Mouse (Mus musculus) forebrain, embryonic 12.5 days (tissue): ENCODE data around the gene Ptprq. TPM values are rescaled to one million over a fixed set of nuclear protein-coding genes. Genes with fewer than 3 reads are reported as not detected.
A peak's percentile ranks its signal among the peaks of the same experiment; 100 is the strongest.

Experiments
- ATAC-seq: fragments of 200-750 bp; cut with Nextera tagmentation; 2 replicates; pipeline ENCODE4 v1.8.0; 2017; ENCODE audit warnings: moderate TSS enrichment; ENCODE audit not compliant: low FRiP score
- H3K27ac ChIP-seq: fragments of 300-500 bp; sonication (generic); 2 replicates; pipeline ENCODE4 v1.5.1; 2016; ENCODE audit warnings: mild to moderate bottlenecking
- H3K27me3 ChIP-seq: fragments of 300-500 bp; sonication (generic); 2 replicates; pipeline ENCODE4 v1.6.1; 2016; ENCODE audit warnings: mild to moderate bottlenecking
- H3K36me3 ChIP-seq: fragments of 300-500 bp; sonication (generic); replicated peaks from 2 replicates; pipeline ENCODE4 v1.6.1; 2016; ENCODE audit warnings: mild to moderate bottlenecking
- H3K4me1 ChIP-seq: fragments of 300-500 bp; sonication (generic); 2 replicates; pipeline ENCODE4 v1.6.1; 2016
- H3K4me2 ChIP-seq: fragments of 300-500 bp; sonication (generic); 2 replicates; pipeline ENCODE4 v1.6.1; 2016; ENCODE audit warnings: mild to moderate bottlenecking, moderate library complexity
- H3K4me3 ChIP-seq: fragments of 300-500 bp; sonication (generic); replicated peaks from 2 replicates; pipeline ENCODE4 v1.5.1; 2016; ENCODE audit warnings: mild to moderate bottlenecking
- H3K9ac ChIP-seq: fragments of 300-500 bp; sonication (generic); 2 replicates; pipeline ENCODE4 v1.6.1; 2016; ENCODE audit warnings: mild to moderate bottlenecking
- H3K9me3 ChIP-seq: fragments of 300-500 bp; sonication (generic); 2 replicates; pipeline ENCODE4 v1.6.1; 2016
- WGBS: fragments of 180-500 bp; shearing (Covaris S2); methylation state at CpG from one replicate; pipeline ENCODE4 v1.1.7; 2016; 5-methylcytosine and 5-hydroxymethylcytosine counted together
- polyA plus RNA-seq: library from polyadenylated mRNA; unstranded; fragments of >200 nt; fragmentation: Nextera tagmentation; extraction: Ambion mirVana; gene quantifications from 2 replicates; pipeline ENCODE4 v1.2.1, GENCODE M21; 2016

Gene Ptprq
- polyA plus RNA-seq, 1 experiment from 2014 or later = not detected

GRCm38 (mm10) chr10:107700944-107701343 lies 18.9 kb downstream of the Ptprq start:
- no peak overlapping the region for H3K27ac ChIP-seq
- no peak overlapping the region for H3K4me3 ChIP-seq
- no peaks in the 10 kb centered on the region for H3K4me1 ChIP-seq
- 86% methylated on average over 3 of the region's 3 CpGs for WGBS
- H3K27me3 ChIP-seq = no peaks in the 10 kb centered on the region
- H3K9ac ChIP-seq = no peak overlapping the region
- H3K36me3 ChIP-seq = no peaks in the 10 kb centered on the region
- ATAC-seq = no peak
- H3K4me2 ChIP-seq = no peak overlapping the region
- H3K9me3 ChIP-seq = no peaks in the 10 kb centered on the region

GRCm38 (mm10) chr10:107698716-107699115 lies 21.1 kb downstream of the Ptprq start:
- 80% methylated on average over 2 of the region's 2 CpGs for WGBS
- no peak overlapping the region for H3K27ac ChIP-seq

GRCm38 (mm10) chr10:107697177-107697576 lies 22.7 kb downstream of the Ptprq start:
- H3K27ac ChIP-seq = no peak overlapping the region
- H3K4me2 ChIP-seq = no peak overlapping the region
- H3K9ac ChIP-seq = no peak overlapping the region
- H3K36me3 ChIP-seq = no peaks in the 10 kb centered on the region
- no peaks in the 10 kb centered on the region for H3K9me3 ChIP-seq
- H3K4me1 ChIP-seq = no peaks in the 10 kb centered on the region
- no peak overlapping the region for H3K4me3 ChIP-seq
- H3K27me3 ChIP-seq = no peaks in the 10 kb centered on the region
- 83% methylated on average over 5 of the region's 5 CpGs for WGBS
- no peak for ATAC-seq

More at GRCm38 (mm10) chr10:107698716-107699115, 21.1 kb downstream of the Ptprq start:
- Histone ChIP-seq H3K4me3 (no peak overlapping the region), H3K36me3 (no peaks in the 10 kb centered on the region), H3K4me2 (no peak overlapping the region), H3K27me3 (no peaks in the 10 kb centered on the region), H3K9ac (no peak overlapping the region), H3K4me1 (no peaks in the 10 kb centered on the region), H3K9me3 (no peaks in the 10 kb centered on the region)
- ATAC-seq = no peak

- Histone ChIP-seq H3K9me3 (no peaks in the 10 kb centered on the region), H3K27me3 (no peaks in the 10 kb centered on the region), H3K4me1 (no peaks in the 10 kb centered on the region), H3K36me3 (no peaks in the 10 kb centered on the region), H3K4me3 (no peak overlapping the region), H3K4me2 (no peak overlapping the region), H3K9ac (no peak overlapping the region), H3K27ac (no peak overlapping the region)
- 83% methylated on average over 6 of the region's 6 CpGs for WGBS
- ATAC-seq = no peak
These were observed 32.5 kb downstream of the Ptprq start for GRCm38 (mm10) chr10:107687382-107687781.

GRCm38 (mm10) chr10:107675994-107676393 lies 43.9 kb downstream of the Ptprq start:
- Histone ChIP-seq H3K4me1 (no peaks in the 10 kb centered on the region), H3K27ac (no peak overlapping the region), H3K4me2 (no peak overlapping the region), H3K9ac (no peak overlapping the region), H3K4me3 (no peak overlapping the region), H3K9me3 (no peaks in the 10 kb centered on the region), H3K36me3 (no peaks in the 10 kb centered on the region), H3K27me3 (no peaks in the 10 kb centered on the region)
- 69% methylated on average over 1 of the region's 1 CpGs for WGBS
- no peak for ATAC-seq

- no peak overlapping the region for H3K9ac ChIP-seq
- H3K4me2 ChIP-seq = no peak overlapping the region
These were observed 51.3 kb downstream of the Ptprq start for GRCm38 (mm10) chr10:107668374-107669094.

GRCm38 (mm10) chr10:107662372-107663065 lies 57.3 kb downstream of the Ptprq start:
- 62% methylated on average over 5 of the region's 5 CpGs for WGBS
- H3K36me3 ChIP-seq = no peaks in the 10 kb centered on the region
- no peak overlapping the region for H3K27ac ChIP-seq
- no peaks in the 10 kb centered on the region for H3K4me1 ChIP-seq
- no peaks in the 10 kb centered on the region for H3K27me3 ChIP-seq
- no peak overlapping the region for H3K4me3 ChIP-seq
- ATAC-seq = peak; percentile 70; the same call in 1 of the 2 replicates
- H3K4me2 ChIP-seq = no peak overlapping the region
- no peaks in the 10 kb centered on the region for H3K9me3 ChIP-seq
- H3K9ac ChIP-seq = no peak overlapping the region

More at GRCm38 (mm10) chr10:107668374-107669094, 51.3 kb downstream of the Ptprq start:
- Histone ChIP-seq H3K36me3 (no peaks in the 10 kb centered on the region), H3K9me3 (no peaks in the 10 kb centered on the region), H3K4me1 (no peaks in the 10 kb centered on the region), H3K4me3 (no peak overlapping the region), H3K27me3 (no peaks in the 10 kb centered on the region), H3K27ac (no peak overlapping the region)
- 88% methylated on average over 4 of the region's 4 CpGs for WGBS
- no peak for ATAC-seq

- Histone ChIP-seq H3K4me1 (no peaks in the 10 kb centered on the region), H3K27me3 (no peaks in the 10 kb centered on the region), H3K4me2 (no peak overlapping the region), H3K9ac (no peak overlapping the region), H3K9me3 (no peaks in the 10 kb centered on the region), H3K4me3 (no peak overlapping the region), H3K36me3 (no peaks in the 10 kb centered on the region), H3K27ac (no peak overlapping the region)
- ATAC-seq = no peak
- 91% methylated on average over 3 of the region's 3 CpGs for WGBS
These were observed 57.9 kb downstream of the Ptprq start for GRCm38 (mm10) chr10:107661970-107662369.

- no peaks in the 10 kb centered on the region for H3K9me3 ChIP-seq
- no peak overlapping the region for H3K9ac ChIP-seq
- H3K27ac ChIP-seq = no peak overlapping the region
- H3K27me3 ChIP-seq = no peaks in the 10 kb centered on the region
- H3K36me3 ChIP-seq = no peaks in the 10 kb centered on the region
- no peaks in the 10 kb centered on the region for H3K4me1 ChIP-seq
- no peak overlapping the region for H3K4me2 ChIP-seq
- WGBS = 90% methylated on average over 2 of the region's 2 CpGs
- ATAC-seq = no peak
- H3K4me3 ChIP-seq = no peak overlapping the region
These were observed 60.7 kb downstream of the Ptprq start for GRCm38 (mm10) chr10:107659141-107659540.

- no peak for ATAC-seq
These were observed 70.2 kb downstream of the Ptprq start for GRCm38 (mm10) chr10:107649687-107650086.

GRCm38 (mm10) chr10:107628104-107628503 lies 91.7 kb downstream of the Ptprq start:
- H3K36me3 ChIP-seq = no peaks in the 10 kb centered on the region
- no peak for ATAC-seq
- no peaks in the 10 kb centered on the region for H3K9me3 ChIP-seq
- H3K4me2 ChIP-seq = no peak overlapping the region
- H3K27me3 ChIP-seq = no peaks in the 10 kb centered on the region
- WGBS = 83% methylated on average over 3 of the region's 3 CpGs
- no peak overlapping the region for H3K9ac ChIP-seq
- no peak overlapping the region for H3K27ac ChIP-seq
- no peak overlapping the region for H3K4me3 ChIP-seq
- H3K4me1 ChIP-seq = no peaks in the 10 kb centered on the region

More at GRCm38 (mm10) chr10:107649687-107650086, 70.2 kb downstream of the Ptprq start:
- H3K4me2 ChIP-seq = no peak overlapping the region
- no peak overlapping the region for H3K9ac ChIP-seq
- no peaks in the 10 kb centered on the region for H3K4me1 ChIP-seq
- no peak overlapping the region for H3K27ac ChIP-seq
- no peaks in the 10 kb centered on the region for H3K36me3 ChIP-seq
- no peaks in the 10 kb centered on the region for H3K9me3 ChIP-seq
- WGBS = 90% methylated on average over 2 of the region's 2 CpGs
- no peak overlapping the region for H3K4me3 ChIP-seq
- no peaks in the 10 kb centered on the region for H3K27me3 ChIP-seq

GRCm38 (mm10) chr10:107626648-107627047 lies 93.2 kb downstream of the Ptprq start:
- Histone ChIP-seq H3K9ac (no peak overlapping the region), H3K9me3 (no peaks in the 10 kb centered on the region), H3K4me2 (no peak overlapping the region), H3K4me1 (no peaks in the 10 kb centered on the region), H3K4me3 (no peak overlapping the region), H3K27me3 (no peaks in the 10 kb centered on the region), H3K36me3 (no peaks in the 10 kb centered on the region), H3K27ac (no peak overlapping the region)
- no peak for ATAC-seq
- 75% methylated on average over 1 of the region's 1 CpGs for WGBS

GRCm38 (mm10) chr10:107624211-107624610 lies 95.6 kb downstream of the Ptprq start:
- Histone ChIP-seq H3K4me2 (no peak overlapping the region), H3K4me1 (no peaks in the 10 kb centered on the region), H3K9ac (no peak overlapping the region), H3K27me3 (no peaks in the 10 kb centered on the region), H3K4me3 (no peak overlapping the region), H3K36me3 (no peaks in the 10 kb centered on the region), H3K27ac (no peak overlapping the region), H3K9me3 (no peaks in the 10 kb centered on the region)
- no peak for ATAC-seq
- WGBS = 86% methylated on average over 4 of the region's 4 CpGs
